Mouse (Mus musculus) urinary bladder, postnatal 10 days (tissue): ENCODE results near the gene Lrrc18.

Experiments
- DNase-seq: peaks from one replicate; pipeline ENCODE4 v3.0.0; 2022; ENCODE audit warnings: low spot score

The Lrrc18 gene

DNA sequence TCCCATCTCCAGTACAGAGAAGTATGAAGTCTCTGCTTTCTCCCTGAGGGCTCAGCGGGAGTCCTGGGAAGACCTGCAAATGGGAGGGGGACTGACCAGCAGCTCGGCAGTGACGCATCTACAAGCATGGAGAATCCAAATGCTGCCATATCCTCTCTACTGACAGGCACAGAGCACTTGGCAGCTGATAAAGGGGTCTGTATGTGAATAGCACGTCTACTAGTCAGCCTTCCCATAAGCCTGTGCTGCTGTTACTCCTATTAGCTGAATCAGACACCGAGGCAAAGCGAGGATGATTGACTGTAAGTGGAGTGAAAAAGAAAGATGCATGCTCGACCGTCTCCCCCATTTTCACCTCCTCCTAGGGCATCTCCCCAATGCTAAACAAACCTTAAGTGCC, 62.3 kb downstream of the Lrrc18 start:
- no peak for DNase-seq

DNA sequence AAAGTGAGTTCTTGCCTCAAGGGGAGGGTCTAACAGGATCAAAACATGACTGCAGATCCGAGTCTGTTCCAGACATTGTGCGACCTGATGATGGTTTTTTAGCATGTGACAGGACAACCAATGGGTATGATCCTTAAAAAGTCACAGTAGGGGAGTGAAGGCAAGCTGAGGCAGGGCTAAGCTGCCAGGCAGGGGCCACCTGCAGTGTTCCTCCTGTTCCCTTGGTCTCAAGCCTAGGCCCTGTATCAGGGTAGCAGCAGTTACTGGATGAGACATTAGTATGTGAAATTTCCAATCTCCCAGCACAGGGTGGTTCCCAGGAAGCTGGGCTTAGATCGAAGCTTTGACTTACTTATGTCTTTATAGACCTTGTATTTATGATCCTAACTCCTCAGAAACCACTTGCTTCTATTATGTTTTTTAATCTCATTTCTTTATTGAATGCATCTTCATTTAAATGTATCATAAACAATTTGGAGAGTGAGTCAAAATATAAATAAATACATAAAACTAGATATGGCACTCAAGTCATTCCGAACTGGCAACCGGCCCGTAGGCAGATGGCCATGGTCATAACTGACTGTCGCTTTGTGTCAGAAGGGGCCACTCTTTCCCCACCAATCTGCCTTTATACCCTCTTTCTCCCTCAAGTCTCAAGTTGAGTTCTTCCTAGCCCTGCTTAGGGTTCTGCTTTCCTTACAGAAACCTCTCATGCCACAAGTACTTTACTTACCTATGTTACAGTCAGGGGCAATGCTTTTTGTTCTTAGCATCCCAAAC, 67.9 kb downstream of the Lrrc18 start:
- no peak for DNase-seq

GRCm38 (mm10) chr14:33062996-33063395, 71.8 kb downstream of the Lrrc18 start:
- DNase-seq: no peak
